Comparison of ENCODE assay signal across 9 mouse cellular contexts in the genomic region with DNA sequence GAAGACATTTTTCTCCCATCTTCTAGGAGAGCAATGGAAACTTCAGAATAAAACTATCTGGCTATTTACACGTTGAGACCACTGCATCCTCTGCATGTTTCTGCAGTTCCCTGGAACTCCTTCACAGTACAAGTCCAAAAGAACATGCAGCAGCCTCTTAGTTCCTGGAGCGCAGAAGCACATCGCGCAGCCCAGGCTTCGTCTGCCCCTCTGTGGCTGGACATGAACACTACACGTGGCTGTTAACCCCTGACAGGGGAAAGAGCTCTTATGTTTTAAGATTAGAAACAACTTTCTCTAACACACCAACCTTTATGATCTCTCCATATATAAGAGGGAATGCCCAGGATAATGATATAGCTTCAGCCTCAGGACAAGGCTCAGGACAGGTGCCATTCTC.
DNase-seq lines count a peak whose midpoint lies in the region; ATAC-seq lines count a peak whose summit lies in the region.
"Had no signal": no experiment of that assay in that cellular context is flagged by ENCODE, and none has a peak within 500 bp of the region (broad histone marks: within the 10 kb centered on the region; RNA-seq: fewer than 3 reads in every experiment).

No protein-coding gene starts in this region.

- no peak overlapping the region for H3K9ac ChIP-seq in midbrain, embryonic 16.5 days (ENCODE audit: low read depth, low read length)
- H3K9ac ChIP-seq: liver, embryonic 15.5 days had no signal

- H3K4me2 ChIP-seq in midbrain, embryonic 16.5 days (ENCODE audit: low read length): no peak overlapping the region
- H3K4me2 ChIP-seq: liver, embryonic 15.5 days had no signal

- H3K4me1 ChIP-seq in heart, embryonic 10.5 days: no peaks in the 10 kb centered on the region
- H3K4me1 ChIP-seq in midbrain, embryonic 16.5 days (ENCODE audit: control insufficient read depth, insufficient read depth, low read length): no peaks in the 10 kb centered on the region
- H3K4me1 ChIP-seq: liver, embryonic 15.5 days had no signal

- peak; percentile 20 to 51 for DNase-seq in heart, postnatal 10 days
- no peak for DNase-seq in heart, embryonic 10.5 days (ENCODE audit: low spot score)
- peak; percentile 34 for DNase-seq in Muller cell, postnatal 12 days (ENCODE audit: inconsistent ontology term)
- DNase-seq in embryo, embryonic 9.5 days (ENCODE audit: extremely low spot score): peak; percentile 20
- DNase-seq in kidney, postnatal 10 days: peak; percentile 44
- DNase-seq in urinary bladder, postnatal 36 days (ENCODE audit: low spot score in 2 of 2): no peak
- no peak for DNase-seq in lung, postnatal 10 days

- H3K9me3 ChIP-seq in heart, embryonic 10.5 days: no peaks in the 10 kb centered on the region
- no peaks in the 10 kb centered on the region for H3K9me3 ChIP-seq in midbrain, embryonic 16.5 days (replicated peaks; ENCODE audit: control insufficient read depth, low read length, poor library complexity, severe bottlenecking)
- H3K9me3 ChIP-seq: liver, embryonic 15.5 days had no signal

- no peaks in the 10 kb centered on the region for H3K27me3 ChIP-seq in heart, embryonic 10.5 days (ENCODE audit: insufficient read depth, poor library complexity, severe bottlenecking)
- H3K27me3 ChIP-seq in midbrain, embryonic 16.5 days (ENCODE audit: control insufficient read depth, insufficient read depth, low read depth, low read length): no peaks in the 10 kb centered on the region
- H3K27me3 ChIP-seq: liver, embryonic 15.5 days had no signal

- H3K36me3 ChIP-seq in heart, embryonic 10.5 days: no peaks in the 10 kb centered on the region
- no peaks in the 10 kb centered on the region for H3K36me3 ChIP-seq in midbrain, embryonic 16.5 days (ENCODE audit: control insufficient read depth, insufficient read depth, low read length)
- H3K36me3 ChIP-seq: liver, embryonic 15.5 days had no signal

- H3K4me3 ChIP-seq in heart, embryonic 10.5 days: no peak overlapping the region
- H3K4me3 ChIP-seq in midbrain, embryonic 16.5 days (ENCODE audit: low read depth, low read length): no peak overlapping the region
- H3K4me3 ChIP-seq: liver, embryonic 15.5 days had no signal

- H3K27ac ChIP-seq in heart, embryonic 10.5 days: no peak overlapping the region
- H3K27ac ChIP-seq in midbrain, embryonic 16.5 days (ENCODE audit: low read length): no peak overlapping the region
- H3K27ac ChIP-seq: liver, embryonic 15.5 days had no signal

- peak; percentile 82 for ATAC-seq in midbrain, embryonic 16.5 days

- 29% methylated on average over 6 of the region's 6 CpGs for WGBS in heart, embryonic 10.5 days
- WGBS in midbrain, embryonic 16.5 days: 28% methylated on average over 6 of the region's 6 CpGs

- intact Hi-C loops in heart, postnatal 10 days (cut with DNase I): loop anchor here (1.0 to 5.0 kb wide), 2 partner anchors 410 to 504 kb away; no protein-coding TSS in a partner anchor

Comparison
In these comparisons a context has a peak if more than half of its experiments do, and no peak if none do; other contexts are left out.
1. DNase-seq: peak in heart, postnatal 10 days (2 of 2), Muller cell, postnatal 12 days (single experiment), embryo, embryonic 9.5 days (single experiment) and kidney, postnatal 10 days (single experiment); none in heart, embryonic 10.5 days (single experiment), urinary bladder, postnatal 36 days (0 of 2) and lung, postnatal 10 days (single experiment).